Mouse (Mus musculus): ENCODE data around the gene Lingo4. TPM values are rescaled to one million over a fixed set of nuclear protein-coding genes. Genes with fewer than 3 reads are reported as not detected.

Lingo4 gene
- total and polyA plus RNA-seq, 3 experiments = not detected

DNA sequence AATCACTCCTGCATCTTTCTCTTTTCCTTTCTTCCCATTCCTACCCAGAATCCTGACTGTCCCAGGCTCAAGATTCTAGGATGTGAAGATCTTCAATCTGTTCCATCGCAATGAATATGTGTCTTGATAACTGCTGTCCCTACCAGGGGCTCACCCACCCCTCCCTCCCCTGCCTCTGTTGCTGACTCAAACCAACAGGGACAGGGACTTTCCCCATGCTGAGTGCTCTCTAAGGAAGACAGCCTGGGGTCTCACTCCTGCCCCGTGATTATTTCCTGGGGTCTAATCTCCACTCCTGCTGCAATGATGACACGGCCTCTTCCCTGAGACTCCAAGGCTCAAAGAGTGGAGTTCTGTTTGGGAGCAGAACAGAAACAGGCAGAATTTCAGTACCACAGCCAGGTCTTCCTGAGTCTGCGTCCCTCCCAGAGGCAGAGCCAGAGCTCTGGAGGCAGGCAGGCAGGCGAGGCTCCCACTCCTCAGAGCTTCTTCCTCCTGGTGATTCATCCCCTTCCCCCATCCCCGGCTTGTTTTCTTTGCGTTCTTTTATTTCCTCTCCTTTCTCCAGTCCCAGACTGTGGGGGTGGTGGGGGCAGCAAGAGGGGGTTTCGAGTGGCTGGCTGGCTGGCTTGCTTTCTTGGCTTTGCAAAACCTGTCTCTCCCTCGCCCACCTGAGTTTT, 18.3 kb upstream of the Lingo4 start:
- no peak overlapping the region for H3K4me3 ChIP-seq (ENCODE audit: control insufficient read depth in 1 of 2, insufficient read depth in 1 of 2, low read depth in 2 of 2, low read length in 2 of 2)
- H3K9ac ChIP-seq (ENCODE audit: control insufficient read depth, low read depth, low read length, poor library complexity, severe bottlenecking) = no peak overlapping the region
- TF ChIP-seq E2F4 (IDR thresholded peaks at IDR 0.05; ENCODE audit: borderline replicate concordance, low read depth, low read length) (no peak), RAD21 (IDR thresholded peaks at IDR 0.05; ENCODE audit: low read depth, low read length) (no peak), CHD1 (IDR thresholded peaks at IDR 0.05; ENCODE audit: low read depth, low read length) (no peak), ZMIZ1 (IDR thresholded peaks at IDR 0.05; ENCODE audit: low read depth, low read length) (no peak), TAL1 (IDR thresholded peaks at IDR 0.05; ENCODE audit: low read length) (no peak), SIN3A (IDR thresholded peaks at IDR 0.05; ENCODE audit: low read length) (no peak), USF1 (IDR thresholded peaks at IDR 0.05; ENCODE audit: low read depth, low read length) (no peak), TCF12 (IDR thresholded peaks at IDR 0.05; ENCODE audit: low read depth, low read length) (no peak), SMC3 (IDR thresholded peaks at IDR 0.05; ENCODE audit: low read depth, low read length) (no peak), MAZ (IDR thresholded peaks at IDR 0.05; ENCODE audit: low read depth, low read length) (no peak), NELFE (IDR thresholded peaks at IDR 0.05; ENCODE audit: low read depth, low read length) (no peak)
- H3K27ac ChIP-seq (ENCODE audit: control insufficient read depth, low read depth, low read length) = no peak overlapping the region
- H3K36me3 ChIP-seq (ENCODE audit: control insufficient read depth in 1 of 2, insufficient read depth in 2 of 2, low read length in 2 of 2) = no peaks in the 10 kb centered on the region
- no peaks in the 10 kb centered on the region for H3K4me1 ChIP-seq (ENCODE audit: control insufficient read depth in 1 of 2, insufficient read depth in 2 of 2, low read length in 2 of 2)
- H3K79me2 ChIP-seq (ENCODE audit: control insufficient read depth, insufficient read depth, low read length, poor library complexity) = no peaks in the 10 kb centered on the region
- no peak for DNase-seq (ENCODE audit: low read depth, low spot score)
- no peaks in the 10 kb centered on the region for H3K9me3 ChIP-seq (replicated peaks; ENCODE audit: insufficient read depth, low read length)
- H3K27me3 ChIP-seq (ENCODE audit: control insufficient read depth in 1 of 2, insufficient read depth in 2 of 2, low read length in 2 of 2) = peaks cover 0 to 3% of the 10 kb centered on the region in 2 experiments; a peak in 2 of 4 replicates

DNA sequence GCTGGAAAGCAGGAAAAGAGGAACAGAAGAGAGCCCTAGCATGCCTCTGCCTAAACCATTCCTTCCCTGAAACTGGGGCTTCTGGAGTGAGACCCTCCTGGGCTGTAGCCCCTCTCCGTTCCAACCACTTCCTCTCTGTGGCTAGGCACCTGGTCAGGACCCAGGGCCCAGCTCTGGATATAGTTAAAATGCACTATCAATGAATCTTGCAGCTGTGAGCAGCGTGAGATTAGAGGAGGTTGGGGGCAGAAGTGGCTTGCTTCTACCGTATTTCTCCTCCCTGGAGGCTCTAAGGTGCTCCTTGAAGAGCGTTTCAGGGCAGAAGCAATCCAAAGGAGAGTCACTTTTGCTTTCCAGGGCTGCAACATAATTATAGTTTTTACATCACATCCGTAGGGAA, 16.0 kb upstream of the Lingo4 start:
- Histone ChIP-seq H3K36me3 (ENCODE audit: control insufficient read depth in 1 of 2, insufficient read depth in 2 of 2, low read length in 2 of 2) (no peaks in the 10 kb centered on the region), H3K4me3 (ENCODE audit: control insufficient read depth in 1 of 2, insufficient read depth in 1 of 2, low read depth in 2 of 2, low read length in 2 of 2) (no peak overlapping the region), H3K9me3 (replicated peaks; ENCODE audit: insufficient read depth, low read length) (no peaks in the 10 kb centered on the region), H3K4me1 (ENCODE audit: control insufficient read depth in 1 of 2, insufficient read depth in 2 of 2, low read length in 2 of 2) (no peaks in the 10 kb centered on the region), H3K27ac (ENCODE audit: control insufficient read depth, low read depth, low read length) (no peak overlapping the region), H3K79me2 (ENCODE audit: control insufficient read depth, insufficient read depth, low read length, poor library complexity) (no peaks in the 10 kb centered on the region), H3K9ac (ENCODE audit: control insufficient read depth, low read depth, low read length, poor library complexity, severe bottlenecking) (no peak overlapping the region), H3K27me3 (ENCODE audit: control insufficient read depth in 1 of 2, insufficient read depth in 2 of 2, low read length in 2 of 2) (peaks cover 0 to 3% of the 10 kb centered on the region in 2 experiments; a peak in 3 of 4 replicates)
- TF ChIP-seq SIN3A (IDR thresholded peaks at IDR 0.05; ENCODE audit: low read length) (no peak), ELF1 (IDR thresholded peaks at IDR 0.05; ENCODE audit: low read depth, low read length) (no peak), ZC3H11A (IDR thresholded peaks at IDR 0.05; ENCODE audit: low read depth, low read length) (no peak), CHD1 (IDR thresholded peaks at IDR 0.05; ENCODE audit: low read depth, low read length) (no peak), MYB (IDR thresholded peaks at IDR 0.05; ENCODE audit: low read depth, low read length) (no peak), USF1 (IDR thresholded peaks at IDR 0.05; ENCODE audit: low read depth, low read length) (no peak), CTCF (IDR thresholded peaks at IDR 0.05 in 2 of 3, conservative IDR thresholded peaks at IDR 0.05 in 1 of 3; ENCODE audit: control insufficient read depth in 1 of 3, insufficient read depth in 1 of 3, low read depth in 2 of 3, low read length in 3 of 3, poor library complexity in 1 of 3, severe bottlenecking in 1 of 3) (no peak), ZMIZ1 (IDR thresholded peaks at IDR 0.05; ENCODE audit: low read depth, low read length) (no peak), POLR2AphosphoS2 (IDR thresholded peaks at IDR 0.05; ENCODE audit: low read length) (no peak), USF2 (IDR thresholded peaks at IDR 0.05; ENCODE audit: borderline replicate concordance in 1 of 2, insufficient read depth in 1 of 2, low read depth in 1 of 2, low read length in 2 of 2) (no peak), HCFC1 (IDR thresholded peaks at IDR 0.05; ENCODE audit: low read depth, low read length) (no peak), NELFE (IDR thresholded peaks at IDR 0.05; ENCODE audit: low read depth, low read length) (no peak), BHLHE40 (IDR thresholded peaks at IDR 0.05; ENCODE audit: borderline replicate concordance, low read depth, low read length) (no peak), ZKSCAN1 (IDR thresholded peaks at IDR 0.05; ENCODE audit: low read depth, low read length) (no peak), UBTF (IDR thresholded peaks at IDR 0.05; ENCODE audit: borderline replicate concordance, insufficient read depth, low read depth, low read length) (no peak), RAD21 (IDR thresholded peaks at IDR 0.05; ENCODE audit: low read depth, low read length) (no peak), JUND (IDR thresholded peaks at IDR 0.05; ENCODE audit: low read depth, low read length) (no peak), MXI1 (IDR thresholded peaks at IDR 0.05; ENCODE audit: low read depth, low read length) (no peak), GATA1 (IDR thresholded peaks at IDR 0.05; ENCODE audit: low read depth, low read length) (no peak), MAFK (IDR thresholded peaks at IDR 0.05; ENCODE audit: borderline replicate concordance, low read depth, low read length) (no peak)
- DNase-seq (ENCODE audit: low read depth, low spot score) = no peak
